Mouse (Mus musculus) forebrain, embryonic 14.5 days (tissue): Measurements from ENCODE around the gene Hspg2. TPM values are rescaled to one million over a fixed set of nuclear protein-coding genes. Genes with fewer than 3 reads are reported as not detected.

Experiments used
- ATAC-seq: fragments of 200-750 bp; cut with Nextera tagmentation; 2 replicates; pipeline ENCODE4 v1.8.0; 2017; ENCODE audit warnings: mild to moderate bottlenecking, moderate library complexity
- DNase-seq: peaks from one replicate; pipeline ENCODE4 v3.0.0-alpha.2; 2015; ENCODE audit warnings: low spot score
- H3K27ac ChIP-seq: fragments of 300-500 bp; sonication (generic); 2 replicates; pipeline ENCODE4 v1.5.1; 2014; ENCODE audit warnings: low read depth, mild to moderate bottlenecking, control low read depth, low read length, moderate library complexity
- H3K27me3 ChIP-seq: fragments of 300-500 bp; sonication (generic); replicated peaks from 2 replicates; pipeline ENCODE4 v1.6.1; 2014; ENCODE audit warnings: low read length, control low read depth, mixed read lengths; ENCODE audit not compliant: control insufficient read depth, insufficient read depth
- H3K36me3 ChIP-seq: fragments of 300-500 bp; sonication (generic); 2 replicates; pipeline ENCODE4 v1.6.1; 2014; ENCODE audit warnings: low read length, control low read depth; ENCODE audit not compliant: control insufficient read depth, insufficient read depth
- H3K4me1 ChIP-seq: fragments of 300-500 bp; sonication (generic); 2 replicates; pipeline ENCODE4 v1.6.1; 2014; ENCODE audit warnings: antibody characterized with exemption, low read length, control low read depth; ENCODE audit not compliant: control insufficient read depth, insufficient read depth
- H3K4me2 ChIP-seq: fragments of 300-500 bp; sonication (generic); 2 replicates; pipeline ENCODE4 v1.6.1; 2014; ENCODE audit warnings: mild to moderate bottlenecking, control low read depth, low read length
- H3K4me3 ChIP-seq: fragments of 300-500 bp; sonication (generic); 2 replicates; pipeline ENCODE4 v1.5.1; 2014; ENCODE audit warnings: low read depth, low read length, control low read depth
- H3K9ac ChIP-seq: fragments of 300-500 bp; sonication (generic); 2 replicates; pipeline ENCODE4 v1.6.1; 2014; ENCODE audit warnings: mild to moderate bottlenecking, low read length, control low read depth, moderate library complexity
- H3K9me3 ChIP-seq: fragments of 300-500 bp; sonication (generic); replicated peaks from 2 replicates; pipeline ENCODE4 v1.6.1; 2016; ENCODE audit warnings: low read length, control low read depth, mixed read lengths; ENCODE audit not compliant: control insufficient read depth
- WGBS: fragments of 180-500 bp; shearing (Covaris S2); extraction: QIAGEN DNeasy Blood & Tissue Kit; methylation state at CpG from one replicate; pipeline ENCODE4 v1.1.7; 2014; 5-methylcytosine and 5-hydroxymethylcytosine counted together
- polyA plus RNA-seq: library from polyadenylated mRNA; unstranded; fragments of >200 nt; fragmentation: Nextera tagmentation; extraction: Ambion mirVana; gene quantifications from 2 replicates; pipeline ENCODE4 v1.2.1, GENCODE M21; 2014

The Hspg2 gene
- polyA plus RNA-seq, 1 experiment from 2014 or later = 4.0 TPM

DNA sequence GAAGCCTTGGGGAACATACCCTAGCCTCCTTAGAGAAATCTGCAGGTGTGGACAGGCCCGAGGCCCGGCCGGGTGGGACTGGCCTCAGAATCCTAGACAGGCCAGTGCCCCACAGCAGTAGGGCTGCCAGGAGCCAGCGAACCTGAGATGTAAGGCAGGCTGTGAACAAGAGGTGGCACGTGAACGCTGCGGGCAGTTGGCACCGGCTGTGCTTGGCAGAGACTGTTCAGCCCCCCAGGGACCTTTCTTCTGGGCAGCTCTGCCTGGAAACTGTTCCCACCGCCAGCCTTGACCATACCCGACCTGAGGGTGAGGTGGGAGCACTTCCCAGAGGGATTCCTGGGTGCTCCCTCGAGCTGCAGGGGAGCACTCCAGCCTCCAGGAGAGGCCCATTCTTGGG lies 24.0 kb downstream of the Hspg2 start:
- Histone ChIP-seq H3K9me3 (no peaks in the 10 kb centered on the region), H3K27me3 (no peaks in the 10 kb centered on the region), H3K36me3 (no peaks in the 10 kb centered on the region), H3K4me2 (no peak overlapping the region), H3K4me3 (no peak overlapping the region), H3K27ac (no peak overlapping the region), H3K4me1 (peaks cover 15% of the 10 kb centered on the region), H3K9ac (no peak overlapping the region)
- ATAC-seq (no peak), DNase-seq (no peak)
- WGBS = 66% methylated on average over 11 of the region's 11 CpGs

DNA sequence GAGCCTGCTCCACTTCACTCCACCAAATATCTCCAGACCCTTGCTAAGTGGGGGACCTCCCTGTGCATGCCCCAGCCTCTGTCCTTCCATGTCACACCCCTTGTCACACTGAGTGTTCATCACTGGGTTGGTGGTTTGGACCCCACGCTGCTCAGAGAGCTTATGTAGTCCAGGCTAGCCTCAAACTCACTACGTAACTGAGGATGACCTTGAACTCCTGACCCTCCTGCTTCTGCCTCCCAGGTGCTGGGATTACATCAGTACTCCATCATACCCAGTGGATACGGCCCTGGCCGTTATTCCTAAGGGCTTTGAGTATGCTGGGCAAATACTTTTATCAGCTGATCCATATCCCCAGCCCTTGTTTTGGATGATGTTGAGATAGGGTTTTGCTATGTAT lies 24.6 kb downstream of the Hspg2 start:
- 88% methylated on average over 4 of the region's 4 CpGs for WGBS
- no peak overlapping the region for H3K4me2 ChIP-seq
- H3K9me3 ChIP-seq = no peaks in the 10 kb centered on the region
- no peak for DNase-seq
- H3K27ac ChIP-seq = no peak overlapping the region
- ATAC-seq = no peak
- no peaks in the 10 kb centered on the region for H3K36me3 ChIP-seq
- H3K9ac ChIP-seq = no peak overlapping the region
- no peaks in the 10 kb centered on the region for H3K27me3 ChIP-seq
- H3K4me1 ChIP-seq = peaks cover 12% of the 10 kb centered on the region
- H3K4me3 ChIP-seq = no peak overlapping the region

DNA sequence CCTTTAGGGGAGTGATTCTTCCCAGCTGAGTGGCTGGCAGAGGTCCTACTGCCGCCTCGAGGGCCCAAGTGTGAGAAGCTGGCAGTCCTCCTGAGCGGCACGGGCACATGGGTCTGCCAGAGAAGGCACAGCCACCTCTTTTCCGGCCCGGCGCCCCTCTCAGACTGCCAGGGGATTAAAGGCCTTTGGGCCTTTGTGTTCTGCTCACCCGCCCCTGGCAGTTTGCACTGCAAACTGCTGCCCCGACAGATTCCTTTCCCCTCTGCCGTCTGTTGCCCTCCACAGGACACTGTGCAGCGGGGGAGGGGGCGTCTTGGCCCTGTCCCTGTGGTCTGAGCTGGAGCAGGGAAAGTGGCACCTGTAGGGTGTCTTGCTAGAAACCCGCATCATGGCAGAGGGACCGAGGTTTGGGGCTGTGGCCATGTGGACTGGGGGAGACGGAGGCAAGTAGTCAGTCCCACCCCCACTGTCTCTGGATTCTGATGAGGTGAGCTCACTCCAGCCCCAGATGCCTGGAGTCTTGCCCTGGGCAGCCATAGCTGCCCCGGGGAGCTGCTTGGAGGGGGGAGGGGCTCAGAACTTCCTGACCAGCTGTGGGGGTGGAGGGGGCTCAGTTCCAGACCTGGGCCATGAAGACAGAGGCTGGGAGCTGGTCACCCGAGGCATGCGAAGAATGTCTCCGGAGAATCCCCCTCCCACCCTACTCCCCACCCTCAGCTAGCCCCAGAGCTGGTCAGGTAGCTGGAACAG lies 26.4 kb downstream of the Hspg2 start:
- no peaks in the 10 kb centered on the region for H3K36me3 ChIP-seq
- no peaks in the 10 kb centered on the region for H3K9me3 ChIP-seq
- H3K4me1 ChIP-seq = peaks cover 3% of the 10 kb centered on the region; the same call in 1 of the 2 replicates
- 0 out of 2 replicates have a peak overlapping the region, but pooled peaks have one; percentile 3 for H3K4me2 ChIP-seq
- H3K27ac ChIP-seq = peak overlapping the region; percentile 52; the same call in 1 of the 2 replicates
- DNase-seq = peak; percentile 76
- H3K4me3 ChIP-seq = no peak overlapping the region
- no peaks in the 10 kb centered on the region for H3K27me3 ChIP-seq
- H3K9ac ChIP-seq = no peak overlapping the region
- 7% methylated on average over 19 of the region's 19 CpGs for WGBS
- ATAC-seq = peak; percentile 65

DNA sequence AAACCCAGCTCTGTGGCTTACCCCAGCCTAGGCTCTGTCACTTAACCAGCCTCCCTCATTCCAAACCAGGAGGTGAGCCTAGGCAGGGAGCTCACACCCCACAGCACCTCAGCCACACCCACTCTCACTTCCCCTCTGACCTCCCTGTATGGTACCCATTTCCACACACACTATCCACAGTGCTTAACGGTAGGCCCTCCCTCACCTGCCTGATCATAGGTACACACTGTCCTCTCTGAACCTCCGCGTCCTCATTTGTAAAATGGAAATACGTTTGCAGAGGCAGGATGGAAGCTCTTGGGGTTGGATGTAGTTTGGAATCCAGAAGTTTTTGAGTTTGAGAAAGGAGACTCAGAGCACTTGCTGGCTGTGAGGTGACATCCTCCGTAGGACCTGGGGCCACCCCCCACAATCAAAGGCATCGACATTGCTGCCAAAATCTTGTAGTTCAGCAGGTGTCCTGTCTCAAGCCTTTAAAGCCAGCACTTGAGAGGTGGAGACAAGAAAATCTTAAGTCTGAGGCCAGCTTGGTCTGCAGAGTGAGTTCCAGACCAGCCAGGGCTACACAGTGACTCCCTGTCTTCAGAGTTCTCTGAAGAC lies 27.0 kb downstream of the Hspg2 start:
- Histone ChIP-seq H3K9me3 (no peaks in the 10 kb centered on the region), H3K9ac (no peak overlapping the region), H3K27ac (peak overlapping the region; percentile 52; the same call in 1 of the 2 replicates), H3K36me3 (no peaks in the 10 kb centered on the region), H3K4me2 (0 out of 2 replicates have a peak overlapping the region, but pooled peaks have one; percentile 3), H3K4me1 (peaks cover 3% of the 10 kb centered on the region; the same call in 1 of the 2 replicates), H3K27me3 (no peaks in the 10 kb centered on the region), H3K4me3 (no peak overlapping the region)
- DNase-seq (no peak), ATAC-seq (no peak)
- 65% methylated on average over 6 of the region's 6 CpGs for WGBS

DNA sequence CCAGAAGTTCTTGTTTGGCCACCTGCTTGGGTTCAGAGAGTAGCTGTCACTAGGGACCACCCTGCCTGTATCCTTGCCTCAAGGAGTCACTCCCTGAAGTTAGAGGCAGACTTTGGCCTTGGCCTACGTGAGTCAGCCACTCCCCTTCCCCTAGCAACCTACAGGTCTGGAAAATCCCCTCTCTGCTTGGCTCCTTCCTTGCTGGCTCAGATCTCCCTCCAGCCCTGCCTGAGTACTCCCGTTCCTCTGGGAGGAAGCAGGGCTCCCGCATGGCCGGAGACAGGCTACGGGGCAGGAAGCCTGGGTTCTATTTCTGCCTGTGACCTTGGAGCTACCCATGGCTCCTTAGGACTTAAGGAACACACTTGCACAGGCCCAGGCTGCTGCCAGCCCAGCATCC lies 28.8 kb downstream of the Hspg2 start:
- DNase-seq = no peak
- Histone ChIP-seq H3K27me3 (no peaks in the 10 kb centered on the region), H3K4me3 (no peak overlapping the region), H3K27ac (0 out of 2 replicates have a peak overlapping the region, but pooled peaks have one; percentile 50), H3K4me2 (no peak overlapping the region), H3K9me3 (no peaks in the 10 kb centered on the region), H3K36me3 (no peaks in the 10 kb centered on the region), H3K4me1 (peaks cover 3% of the 10 kb centered on the region; the same call in 1 of the 2 replicates), H3K9ac (no peak overlapping the region)
- ATAC-seq = no peak
- 78% methylated on average over 5 of the region's 5 CpGs for WGBS

DNA sequence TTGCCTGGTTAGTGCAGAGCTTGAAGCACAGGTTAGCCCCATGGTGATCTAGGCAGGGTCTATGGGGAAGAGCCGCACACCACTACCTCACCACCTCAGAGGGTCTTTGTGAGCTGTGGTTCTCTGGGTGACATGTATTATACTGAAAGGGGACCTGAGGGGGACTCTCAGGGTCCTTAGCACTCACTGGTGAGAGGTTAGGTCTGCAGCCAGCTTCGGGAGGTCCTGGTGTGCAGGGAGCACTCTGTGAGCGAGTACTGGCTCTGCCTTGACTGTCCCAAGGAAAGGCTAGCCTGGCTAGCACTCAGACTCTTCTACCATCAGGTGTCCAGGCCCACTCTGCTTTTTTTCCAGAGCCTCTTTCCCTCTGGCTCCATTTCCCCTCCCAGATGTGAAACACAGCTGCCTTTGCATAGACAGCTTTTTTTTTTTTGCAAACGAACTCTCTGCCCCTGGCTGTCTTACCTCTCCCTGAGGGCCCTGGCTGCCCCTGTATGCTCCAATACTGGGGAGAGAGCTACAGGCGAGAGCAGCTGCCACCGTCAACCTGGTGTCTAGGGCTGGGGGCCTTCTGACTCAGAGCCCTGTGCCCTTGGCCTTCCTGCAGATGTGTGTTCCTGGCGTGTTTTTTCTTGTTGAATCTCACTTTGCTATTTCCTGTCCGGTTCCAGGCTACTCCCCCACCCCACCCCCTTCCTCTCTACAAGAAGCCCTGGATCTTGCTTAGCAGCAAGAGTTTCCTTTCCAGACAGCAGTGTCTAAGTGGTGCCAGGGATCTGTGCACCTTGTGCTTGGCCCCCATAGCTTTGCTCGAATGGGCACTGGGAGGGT lies 29.5 kb downstream of the Hspg2 start:
- Histone ChIP-seq H3K4me2 (no peak overlapping the region), H3K27me3 (no peaks in the 10 kb centered on the region), H3K36me3 (no peaks in the 10 kb centered on the region), H3K4me1 (peaks cover 3% of the 10 kb centered on the region; the same call in 1 of the 2 replicates), H3K4me3 (no peak overlapping the region), H3K27ac (peak overlapping the region; percentile 50; the same call in 1 of the 2 replicates), H3K9me3 (no peaks in the 10 kb centered on the region), H3K9ac (no peak overlapping the region)
- no peak for DNase-seq
- 74% methylated on average over 9 of the region's 9 CpGs for WGBS
- no peak for ATAC-seq

DNA sequence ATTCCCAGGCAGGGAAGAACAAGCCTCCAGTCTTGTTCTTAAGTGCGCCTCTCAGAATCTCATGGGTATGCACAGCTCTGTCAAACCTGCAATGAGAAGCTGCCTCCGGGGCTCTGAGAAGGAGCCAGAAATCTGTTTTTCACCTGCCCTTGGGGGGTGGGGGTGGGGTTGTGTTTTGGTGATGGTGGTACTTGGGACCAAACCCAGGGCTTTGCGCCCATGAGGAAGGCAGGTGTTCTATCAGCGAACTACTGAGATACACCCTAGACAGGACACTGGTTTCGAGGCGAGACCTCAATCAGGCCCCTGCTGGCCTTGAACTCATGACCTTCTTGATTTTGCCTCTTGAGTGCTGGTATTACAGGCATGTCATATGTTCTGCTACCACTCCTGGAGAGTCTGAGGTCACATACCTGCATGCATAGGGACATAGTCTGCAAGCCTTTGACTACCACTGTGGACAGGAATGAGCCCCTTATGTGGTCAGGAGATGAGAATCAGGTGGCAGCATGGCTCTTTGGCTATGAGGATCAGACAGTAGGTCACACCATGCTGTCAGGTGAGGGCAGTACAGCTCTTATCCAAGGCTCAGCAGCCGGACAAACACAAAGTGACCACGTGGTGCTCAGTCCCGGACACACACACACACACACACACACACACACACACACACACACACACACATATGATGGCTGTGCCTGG lies 30.5 kb downstream of the Hspg2 start:
- DNase-seq (no peak), ATAC-seq (no peak)
- WGBS = 91% methylated on average over 9 of the region's 9 CpGs

DNA sequence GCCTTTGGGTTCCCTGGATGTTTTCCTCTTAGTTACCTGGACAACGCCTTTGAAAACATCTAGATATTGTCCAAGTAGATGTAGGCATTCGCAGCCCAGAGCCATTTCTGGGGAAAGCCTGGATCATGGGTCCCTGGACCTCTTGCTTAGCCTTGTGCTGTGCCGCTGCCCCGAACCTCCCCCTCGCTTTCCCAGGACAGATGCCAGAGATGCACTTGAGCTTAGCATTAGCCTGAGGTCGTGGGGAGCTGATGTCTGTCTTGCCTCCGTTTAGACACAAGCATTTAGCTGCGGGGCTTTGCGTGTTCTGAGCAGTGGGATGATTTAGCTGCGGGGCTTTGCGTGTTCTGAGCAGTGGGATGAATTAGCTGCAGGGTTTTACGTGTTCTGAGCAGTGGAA lies 31.6 kb downstream of the Hspg2 start:
- WGBS = 80% methylated on average over 12 of the region's 12 CpGs
- no peak overlapping the region for H3K9ac ChIP-seq
- 0 out of 2 replicates have a peak, but pooled peaks cover under 1% of the 10 kb centered on the region for H3K4me1 ChIP-seq
- DNase-seq (no peak), ATAC-seq (no peak)
- no peak overlapping the region for H3K4me3 ChIP-seq
- H3K27me3 ChIP-seq = no peaks in the 10 kb centered on the region
- no peaks in the 10 kb centered on the region for H3K36me3 ChIP-seq
- no peak overlapping the region for H3K27ac ChIP-seq
- H3K9me3 ChIP-seq = no peaks in the 10 kb centered on the region
- no peak overlapping the region for H3K4me2 ChIP-seq

More for the DNA sequence above, 30.5 kb downstream of the Hspg2 start:
- Histone ChIP-seq H3K4me1 (peaks cover 3% of the 10 kb centered on the region; the same call in 1 of the 2 replicates), H3K4me3 (no peak overlapping the region), H3K27ac (no peak overlapping the region), H3K36me3 (no peaks in the 10 kb centered on the region), H3K9me3 (no peaks in the 10 kb centered on the region), H3K9ac (no peak overlapping the region), H3K27me3 (no peaks in the 10 kb centered on the region), H3K4me2 (no peak overlapping the region)
